Mouse (Mus musculus): Measurements from ENCODE around the gene Ifitm2. TPM values are rescaled to one million over a fixed set of nuclear protein-coding genes. Genes with fewer than 3 reads are reported as not detected.

The Ifitm2 gene
- total and polyA plus RNA-seq, 3 experiments, result 136 to 381 (median 213) TPM

DNA sequence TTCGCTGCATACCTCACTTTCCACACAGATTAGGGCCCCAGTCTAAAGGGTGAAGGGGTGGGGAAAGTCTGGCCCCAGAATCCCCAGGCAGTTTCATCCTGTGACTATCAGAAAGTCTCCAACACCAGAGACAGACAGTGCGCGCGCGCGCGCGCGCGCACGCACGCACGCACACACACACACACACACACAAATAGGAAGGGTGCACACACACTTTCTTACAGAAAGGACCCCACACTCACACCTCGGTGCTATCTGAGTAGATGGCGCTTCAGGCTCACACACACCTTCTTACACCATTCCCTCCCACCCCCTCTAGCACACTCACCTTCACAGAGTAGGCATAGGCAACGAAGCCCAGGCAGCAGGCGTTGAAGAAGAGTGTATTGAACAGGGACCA, 445 bp downstream of the Ifitm2 start:
- H3K4me1 ChIP-seq (ENCODE audit: control insufficient read depth in 1 of 2, insufficient read depth in 2 of 2), result peaks cover 3 to 51% of the 10 kb centered on the region in 2 experiments
- peaks cover 5% of the 10 kb centered on the region; the same call in 1 of the 2 replicates for H3K79me2 ChIP-seq (replicated peaks; ENCODE audit: control insufficient read depth, extremely low read depth, insufficient read depth, poor library complexity, severe bottlenecking)
- no peaks in the 10 kb centered on the region for H3K27me3 ChIP-seq (replicated peaks)
- peaks cover 0 to 35% of the 10 kb centered on the region in 2 experiments for H3K36me3 ChIP-seq (replicated peaks in 1 of 2; ENCODE audit: control insufficient read depth in 1 of 2, insufficient read depth in 1 of 2, low read length in 1 of 2)
- H3K9me3 ChIP-seq (replicated peaks; ENCODE audit: low read length), result no peaks in the 10 kb centered on the region
- H3K27ac ChIP-seq (ENCODE audit: insufficient read depth, low read depth), result peak overlapping the region; percentile 78
- peak; percentile 44 for DNase-seq (ENCODE audit: extremely low read depth)
- in situ Hi-C loops (cut with MboI; ENCODE audit: low pct_ligation_motif_present, low pct_unique_long_range_greater_than_20kb, low sequenced_read_pairs) (loop anchor here (5.0 kb wide), 2 partner anchors 57 to 97 kb away; partner anchors contain the start of gene Ifitm3), dilution Hi-C loops (cut with MboI; ENCODE audit: extremely low pct_ligation_motif_present, extremely low pct_unique_long_range_greater_than_20kb, low sequenced_read_pairs) (no loop called here)
- H3K4me2 ChIP-seq (ENCODE audit: insufficient read depth, low read depth, poor library complexity, severe bottlenecking), result peak overlapping the region; percentile 48
- TF ChIP-seq MAZ (IDR thresholded peaks at IDR 0.05; ENCODE audit: low read depth, low read length) (no peak), JUN (IDR thresholded peaks at IDR 0.05; ENCODE audit: insufficient read depth, low read depth, low read length) (no peak), SMC3 (IDR thresholded peaks at IDR 0.05; ENCODE audit: low read depth, low read length) (no peak), SIN3A (IDR thresholded peaks at IDR 0.05; ENCODE audit: low read length) (0 out of 2 replicates have a peak, but pooled peaks have one; percentile 40), BHLHE40 (IDR thresholded peaks at IDR 0.05; ENCODE audit: low read depth, low read length) (no peak), GABPA (IDR thresholded peaks at IDR 0.05; ENCODE audit: insufficient replicate concordance, low read depth, low read length) (no peak), USF1 (IDR thresholded peaks at IDR 0.05; ENCODE audit: low read depth, low read length) (no peak), RAD21 (IDR thresholded peaks at IDR 0.05; ENCODE audit: low read depth, low read length) (no peak), E2F4 (IDR thresholded peaks at IDR 0.05; ENCODE audit: insufficient replicate concordance, low read depth, low read length) (no peak), ETS1 (conservative IDR thresholded peaks at IDR 0.05; ENCODE audit: low read depth, low read length) (no peak), MAFK (IDR thresholded peaks at IDR 0.05; ENCODE audit: insufficient replicate concordance, low read length) (no peak), CHD2 (IDR thresholded peaks at IDR 0.05; ENCODE audit: low read length) (no peak), MEF2A (IDR thresholded peaks at IDR 0.05; ENCODE audit: borderline replicate concordance, low read depth, low read length) (no peak), ZNF384 (IDR thresholded peaks at IDR 0.05; ENCODE audit: low read depth, low read length) (no peak), MAX (IDR thresholded peaks at IDR 0.05; ENCODE audit: low read length) (0 out of 2 replicates have a peak, but pooled peaks have one; percentile 22), NELFE (IDR thresholded peaks at IDR 0.05; ENCODE audit: low read depth, low read length) (no peak), ZC3H11A (IDR thresholded peaks at IDR 0.05; ENCODE audit: low read depth, low read length) (no peak), CTCF (conservative IDR thresholded peaks at IDR 0.05 in 1 of 2, IDR thresholded peaks at IDR 0.05 in 1 of 2; ENCODE audit: low read depth in 2 of 2, low read length in 2 of 2) (no peak), POLR2AphosphoS2 (IDR thresholded peaks at IDR 0.05; ENCODE audit: low read depth, low read length) (no peak), JUND (conservative IDR thresholded peaks at IDR 0.05; ENCODE audit: low read depth, low read length) (no peak), MYC (IDR thresholded peaks at IDR 0.05; ENCODE audit: low read depth, low read length) (peak; percentile 61), ELF1 (IDR thresholded peaks at IDR 0.05; ENCODE audit: low read depth, low read length) (no peak), ZMIZ1 (IDR thresholded peaks at IDR 0.05; ENCODE audit: low read depth, low read length) (no peak), USF2 (conservative IDR thresholded peaks at IDR 0.05; ENCODE audit: low read depth, low read length) (no peak), NRF1 (IDR thresholded peaks at IDR 0.05; ENCODE audit: low read depth, low read length) (peak; percentile 68), CHD1 (IDR thresholded peaks at IDR 0.05; ENCODE audit: low read depth, low read length) (0 out of 2 replicates have a peak, but pooled peaks have one; percentile 33), POLR2A (IDR thresholded peaks at IDR 0.05; ENCODE audit: low read depth, low read length) (0 out of 2 replicates have a peak, but pooled peaks have one; percentile 47), UBTF (IDR thresholded peaks at IDR 0.05; ENCODE audit: low read depth, low read length) (no peak), IRF4 (IDR thresholded peaks at IDR 0.05; ENCODE audit: low read depth, low read length) (0 out of 2 replicates have a peak, but pooled peaks have one; percentile 7), MXI1 (IDR thresholded peaks at IDR 0.05; ENCODE audit: low read depth, low read length) (peak; percentile 35; the same call in 1 of the 2 replicates), ZKSCAN1 (IDR thresholded peaks at IDR 0.05; ENCODE audit: borderline replicate concordance, low read depth, low read length) (no peak), PAX5 (IDR thresholded peaks at IDR 0.05; ENCODE audit: low read length) (no peak), HCFC1 (IDR thresholded peaks at IDR 0.05; ENCODE audit: low read depth, low read length) (no peak)
- peak overlapping the region; percentile 36 for H3K9ac ChIP-seq (ENCODE audit: insufficient read depth, low read depth)
- peak overlapping the region; percentile 66 to 78 (median 69) for H3K4me3 ChIP-seq (replicated peaks in 1 of 3; ENCODE audit: low read depth in 2 of 3, low read length in 2 of 3, poor library complexity in 1 of 3)
